In genomic region chr4:140581341-140581729, GRCm38 (mm10) we compare ENCODE assay signal across 7 mouse cellular contexts.
DNase-seq lines count a peak whose midpoint lies in the region; ATAC-seq and TF ChIP-seq lines count a peak whose summit lies in the region.

No protein-coding gene starts in this region.

- no peak overlapping the region for H3K4me3 ChIP-seq in hindbrain, postnatal 0 days (ENCODE audit: low read length)
- no peak overlapping the region for H3K4me3 ChIP-seq in hindbrain, embryonic 14.5 days (replicated peaks; ENCODE audit: low read length)
- H3K4me3 ChIP-seq in spleen, adult 2 months (ENCODE audit: extremely low read depth, insufficient read depth, insufficient read length) = peak overlapping the region; percentile 41; the same call in 1 of the 2 replicates
- H3K4me3 ChIP-seq in heart, embryonic 16.5 days (ENCODE audit: low read length) = peak overlapping the region; percentile 49

- H3K9ac ChIP-seq in hindbrain, postnatal 0 days (replicated peaks; ENCODE audit: low read length) = no peak overlapping the region
- no peak overlapping the region for H3K9ac ChIP-seq in hindbrain, embryonic 14.5 days
- H3K9ac ChIP-seq in heart, embryonic 16.5 days (ENCODE audit: low read length) = peak overlapping the region; percentile 70

- no peak for TF ChIP-seq POLR2A in spleen, adult 2 months (IDR thresholded peaks at IDR 0.05; ENCODE audit: low read depth, low read length)

- 57% methylated on average over 16 of the region's 16 CpGs for WGBS in hindbrain, postnatal 0 days
- WGBS in hindbrain, embryonic 14.5 days = 70% methylated on average over 16 of the region's 16 CpGs
- 31% methylated on average over 16 of the region's 16 CpGs for WGBS in spleen, adult 2 months
- 62% methylated on average over 16 of the region's 16 CpGs for WGBS in heart, embryonic 16.5 days

- H3K9me3 ChIP-seq in hindbrain, postnatal 0 days (ENCODE audit: low read length) = no peaks in the 10 kb centered on the region
- H3K9me3 ChIP-seq in hindbrain, embryonic 14.5 days (ENCODE audit: control insufficient read depth, low read length) = no peaks in the 10 kb centered on the region
- no peaks in the 10 kb centered on the region for H3K9me3 ChIP-seq in heart, embryonic 16.5 days (replicated peaks; ENCODE audit: control insufficient read depth, low read length)

- H3K36me3 ChIP-seq in hindbrain, postnatal 0 days (ENCODE audit: insufficient read depth, low read length) = peaks cover 28% of the 10 kb centered on the region; the same call in 1 of the 2 replicates
- peaks cover 75% of the 10 kb centered on the region for H3K36me3 ChIP-seq in hindbrain, embryonic 14.5 days (replicated peaks; ENCODE audit: control insufficient read depth, insufficient read depth)
- H3K36me3 ChIP-seq in spleen, adult 2 months (ENCODE audit: control insufficient read depth, insufficient read depth, low read length) = no peaks in the 10 kb centered on the region
- peaks cover 24% of the 10 kb centered on the region for H3K36me3 ChIP-seq in heart, embryonic 16.5 days (ENCODE audit: control insufficient read depth, insufficient read depth)

- no peak for TF ChIP-seq CTCF in hindbrain, postnatal 0 days (IDR thresholded peaks at IDR 0.05; ENCODE audit: low read depth)
- TF ChIP-seq CTCF in spleen, adult 2 months (IDR thresholded peaks at IDR 0.05; ENCODE audit: extremely low read depth, insufficient read depth, insufficient read length, insufficient replicate concordance) = no peak

- H3K27ac ChIP-seq in hindbrain, postnatal 0 days = peak overlapping the region; percentile 45; the same call in 1 of the 2 replicates
- no peak overlapping the region for H3K27ac ChIP-seq in hindbrain, embryonic 14.5 days
- peak overlapping the region; percentile 53; the same call in 1 of the 2 replicates for H3K27ac ChIP-seq in spleen, adult 2 months (ENCODE audit: insufficient read depth, low read length)
- H3K27ac ChIP-seq in heart, embryonic 16.5 days (ENCODE audit: low read length) = peak overlapping the region; percentile 85

- DNase-seq in hindbrain, postnatal 0 days (ENCODE audit: low spot score) = peak; percentile 33
- DNase-seq in hindbrain, embryonic 14.5 days (ENCODE audit: low spot score) = no peak
- no peak for DNase-seq in spleen, adult 2 months (ENCODE audit: low read depth in 1 of 2, low spot score in 2 of 2)
- DNase-seq in spleen, postnatal 4 days (ENCODE audit: low spot score in 2 of 2) = no peak
- no peak for DNase-seq in urinary bladder, adult 2 months (ENCODE audit: low spot score)
- DNase-seq in layer of hippocampus, adult 11-12 months (ENCODE audit: low spot score) = no peak

- no peak; the same call in 1 of the 2 replicates for ATAC-seq in hindbrain, postnatal 0 days
- no peak for ATAC-seq in hindbrain, embryonic 14.5 days (ENCODE audit: low FRiP score)
- ATAC-seq in heart, embryonic 16.5 days (replicated peaks; ENCODE audit: extremely low read depth, insufficient read depth, low FRiP score) = no peak

- H3K4me1 ChIP-seq in hindbrain, postnatal 0 days (ENCODE audit: insufficient read depth, low read length) = peaks cover 19% of the 10 kb centered on the region
- H3K4me1 ChIP-seq in hindbrain, embryonic 14.5 days (replicated peaks; ENCODE audit: control insufficient read depth, insufficient read depth, low read length) = no peaks in the 10 kb centered on the region
- peaks cover 9% of the 10 kb centered on the region; the same call in 1 of the 2 replicates for H3K4me1 ChIP-seq in spleen, adult 2 months (ENCODE audit: control insufficient read depth, insufficient read depth, insufficient read length)
- H3K4me1 ChIP-seq in heart, embryonic 16.5 days (ENCODE audit: control insufficient read depth, insufficient read depth, low read length) = peaks cover 16% of the 10 kb centered on the region

- no peaks in the 10 kb centered on the region for H3K27me3 ChIP-seq in hindbrain, postnatal 0 days (ENCODE audit: insufficient read depth, low read length)
- no peaks in the 10 kb centered on the region for H3K27me3 ChIP-seq in hindbrain, embryonic 14.5 days (ENCODE audit: control insufficient read depth, insufficient read depth, low read length)
- no peaks in the 10 kb centered on the region for H3K27me3 ChIP-seq in spleen, adult 2 months (ENCODE audit: control insufficient read depth, insufficient read depth, low read length)
- no peaks in the 10 kb centered on the region for H3K27me3 ChIP-seq in heart, embryonic 16.5 days (ENCODE audit: control insufficient read depth, insufficient read depth, low read length)

- H3K4me2 ChIP-seq in hindbrain, postnatal 0 days (ENCODE audit: low read depth, low read length) = no peak overlapping the region
- no peak overlapping the region for H3K4me2 ChIP-seq in hindbrain, embryonic 14.5 days (replicated peaks)
- H3K4me2 ChIP-seq in heart, embryonic 16.5 days (ENCODE audit: low read depth, low read length) = peak overlapping the region; percentile 65

Comparison
In these comparisons a context has a peak if more than half of its experiments do, and no peak if none do; other contexts are left out.
1. H3K4me3 ChIP-seq: peak in spleen, adult 2 months (single experiment) and heart, embryonic 16.5 days (single experiment); none in hindbrain, postnatal 0 days (single experiment) and hindbrain, embryonic 14.5 days (single experiment).